Mouse (Mus musculus): ENCODE data around the gene Spred1.
A peak's percentile ranks its signal among the peaks of the same experiment; 100 is the strongest.
"Not testable (repeated sequence)": the region's sequence is repeated elsewhere in the genome, so short reads cannot be mapped to it uniquely, and the experiment has no call there.

Gene Spred1

DNA sequence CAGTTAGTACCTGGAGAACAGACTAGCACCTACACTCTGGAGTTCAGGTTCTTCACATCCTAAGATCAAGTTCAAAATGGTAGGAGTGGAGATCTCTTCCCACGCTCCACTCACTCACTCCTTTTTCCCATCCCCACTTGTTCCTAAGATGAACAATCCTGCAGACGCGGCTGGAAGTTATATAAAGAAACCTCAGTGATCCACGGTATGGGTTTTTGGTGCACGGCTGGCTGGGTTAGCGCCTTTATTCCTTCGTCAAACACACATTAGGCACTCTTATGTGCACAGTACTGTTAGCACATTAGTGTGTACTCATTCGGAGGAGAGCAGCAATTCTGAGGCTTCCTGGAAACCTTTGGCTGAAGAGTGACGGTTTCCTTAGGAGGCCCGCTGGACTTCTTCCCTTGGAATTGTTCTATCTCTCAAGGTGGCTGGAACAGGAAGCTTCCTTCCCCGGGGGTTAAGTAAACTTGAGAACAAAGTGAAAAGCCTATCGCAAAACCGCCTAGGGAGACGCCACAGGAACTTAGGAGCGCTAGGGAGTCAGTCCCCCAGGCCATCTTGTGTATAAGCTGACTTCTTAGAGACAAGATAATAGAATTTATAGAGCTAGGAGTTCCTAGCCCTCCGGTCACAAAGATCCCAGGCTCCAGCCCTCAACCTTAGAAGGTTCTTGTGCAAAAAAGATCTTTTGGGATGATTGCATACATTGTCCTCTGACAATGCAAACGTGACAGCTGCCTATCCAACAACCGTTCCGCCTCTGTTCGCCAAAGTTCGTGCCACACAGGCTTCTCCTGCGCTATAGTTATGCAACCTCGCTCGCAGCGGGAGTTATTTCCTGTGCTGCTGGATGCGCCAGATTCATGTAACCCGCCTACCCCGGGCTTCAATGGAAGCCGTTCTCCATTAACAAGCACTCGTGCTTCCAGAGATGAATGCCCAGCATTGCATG is 1.6 kb upstream of the Spred1 start:
- no peak for DNase-seq (ENCODE audit: low read depth, low spot score)

DNA sequence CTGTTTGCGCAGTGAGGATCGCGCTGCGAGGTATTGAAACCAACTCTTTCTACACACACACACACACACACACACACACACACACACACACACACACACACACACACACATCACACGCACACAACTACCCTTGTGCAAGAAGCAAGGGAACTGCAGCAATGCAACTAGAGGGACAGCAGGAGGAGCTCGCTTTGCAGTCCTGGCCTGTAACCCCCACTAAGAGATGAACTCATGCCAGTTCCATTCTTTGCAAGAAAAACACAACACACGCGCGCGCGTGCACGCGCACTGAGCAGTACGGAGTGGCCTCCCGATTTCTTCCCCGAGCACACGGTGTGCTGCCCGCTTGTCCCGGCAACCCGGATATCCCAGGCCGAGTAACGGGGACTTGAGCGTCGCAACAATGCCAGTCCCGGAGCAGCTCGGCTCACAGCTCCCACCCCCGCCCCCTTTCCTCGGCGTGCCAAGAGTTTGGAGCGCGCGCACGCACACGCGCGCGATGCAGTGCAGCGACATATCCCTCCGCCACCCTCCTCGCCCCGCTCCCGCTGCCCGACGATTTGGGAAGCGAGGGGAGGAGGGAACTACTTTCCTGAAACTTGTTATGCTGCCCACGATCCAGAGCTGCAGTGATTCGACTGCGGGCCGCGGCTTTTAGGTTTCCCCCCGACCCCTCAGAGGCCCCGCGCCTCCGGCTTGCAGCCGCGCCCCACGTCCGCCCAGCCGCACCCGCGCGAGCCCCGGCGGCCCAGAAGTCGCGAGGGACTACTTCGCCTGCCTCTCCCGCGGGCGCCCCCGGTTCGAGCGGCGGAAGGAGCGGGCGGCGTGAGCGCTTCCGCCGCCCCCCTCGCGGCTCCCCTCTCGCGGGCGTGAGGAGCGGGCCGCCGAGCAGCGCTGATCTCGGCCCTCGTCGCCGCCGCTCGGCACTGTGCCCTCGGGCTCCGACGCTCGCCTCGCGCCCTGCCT is 645 bp upstream of the Spred1 start:
- peak; percentile 91 for DNase-seq (ENCODE audit: low read depth, low spot score)

DNA sequence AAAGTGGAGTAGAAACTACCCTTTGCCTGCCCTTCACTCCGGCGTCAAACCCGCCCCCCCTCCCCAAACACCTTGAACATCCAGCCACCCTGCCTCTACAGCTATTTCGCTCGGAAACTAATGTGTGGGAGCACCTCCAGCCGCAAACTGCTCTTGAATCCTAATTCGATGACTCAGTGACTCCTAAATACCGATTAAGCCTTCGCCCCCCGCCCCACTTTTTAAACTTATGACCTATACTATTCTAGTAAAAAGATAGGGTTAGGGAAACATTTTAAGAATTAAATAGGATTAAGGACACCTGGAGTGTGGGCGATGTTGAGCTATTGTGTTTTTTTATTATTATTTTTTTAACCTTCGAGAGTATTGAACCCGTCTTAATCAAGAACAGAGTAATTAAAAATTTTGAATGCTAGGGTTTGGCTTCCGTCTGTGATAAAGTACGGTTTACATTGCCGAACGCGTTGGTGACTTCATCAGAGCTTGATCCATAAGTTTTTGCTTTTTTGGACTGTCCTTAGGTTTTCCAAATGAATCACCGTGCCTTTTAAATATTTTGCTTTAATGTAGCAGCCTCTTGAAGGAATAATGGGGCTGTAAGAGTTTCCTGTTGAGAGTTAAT is 921 bp downstream of the Spred1 start:
- DNase-seq (ENCODE audit: low read depth, low spot score) = no peak

- DNase-seq (ENCODE audit: low read depth, low spot score) = peak; percentile 81
These were observed 1.6 kb downstream of the Spred1 start for GRCm38 (mm10) chr2:117122701-117123337.

GRCm38 (mm10) chr2:117123701-117124100 is 2.5 kb downstream of the Spred1 start:
- DNase-seq (ENCODE audit: low read depth, low spot score) = no peak

GRCm38 (mm10) chr2:117124839-117125238 is 3.7 kb downstream of the Spred1 start:
- no peak for DNase-seq (ENCODE audit: low read depth, low spot score)

- DNase-seq (ENCODE audit: low read depth, low spot score) = no peak
These were observed 8.0 kb downstream of the Spred1 start for GRCm38 (mm10) chr2:117129156-117129555.

DNA sequence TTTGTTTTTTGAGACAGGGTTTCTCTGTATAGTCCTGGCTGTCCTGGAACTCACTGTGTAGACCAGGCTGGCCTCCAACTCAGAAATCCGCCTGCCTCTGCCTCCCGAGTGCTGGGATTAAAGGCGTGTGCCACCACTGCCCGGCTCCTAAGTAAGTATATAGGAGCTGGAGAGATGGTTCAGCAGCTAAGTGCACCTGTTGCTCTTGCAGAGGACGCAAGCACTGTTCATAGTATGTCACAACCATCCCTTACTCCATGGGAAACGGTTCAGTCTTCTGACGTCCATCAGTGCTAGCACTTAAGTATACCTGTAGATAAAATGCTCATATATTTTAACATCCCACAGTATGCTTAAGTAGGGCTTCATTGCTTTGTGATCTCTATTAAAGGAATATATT is 9.9 kb downstream of the Spred1 start:
- not testable (repeated sequence) for DNase-seq (ENCODE audit: low read depth, low spot score)

DNA sequence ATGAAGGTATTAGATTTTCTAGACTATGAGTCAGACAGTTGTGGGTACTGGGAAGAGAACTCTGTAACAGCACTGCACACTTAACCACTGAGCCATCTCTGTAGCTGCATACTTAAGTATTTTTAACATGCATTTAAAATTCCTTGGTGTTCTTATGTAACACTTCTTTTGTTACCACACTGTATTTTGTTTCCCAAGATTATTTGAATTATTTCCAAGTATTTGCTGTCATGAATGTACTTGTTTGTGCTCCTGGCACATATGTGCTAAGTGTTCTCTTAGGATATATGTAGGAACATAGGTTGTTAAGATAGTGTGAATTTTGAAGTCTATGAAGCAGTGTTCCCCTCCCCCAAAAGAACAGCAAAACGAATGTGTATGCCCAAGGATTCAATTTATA is 10.7 kb downstream of the Spred1 start:
- no peak for DNase-seq (ENCODE audit: low read depth, low spot score)

DNA sequence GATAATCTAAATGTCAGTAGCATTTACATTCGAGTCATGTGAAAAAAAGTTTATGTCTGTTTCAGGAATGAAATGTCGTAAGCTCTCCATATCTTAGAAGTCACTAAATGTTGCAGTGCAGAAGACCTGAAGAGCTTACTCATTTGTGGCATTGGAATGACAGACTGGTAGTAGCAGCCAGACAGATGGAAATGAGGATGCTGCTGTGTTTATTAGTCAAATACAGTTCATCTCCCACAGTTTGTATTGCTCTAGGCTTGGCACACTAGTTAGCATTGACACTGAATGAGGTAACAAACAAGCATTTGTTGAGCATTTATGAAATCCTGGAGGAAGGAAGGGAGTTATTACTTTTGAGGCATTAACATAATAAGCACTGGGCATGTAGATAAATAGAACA is 12.4 kb downstream of the Spred1 start:
- DNase-seq (ENCODE audit: low read depth, low spot score) = no peak

DNA sequence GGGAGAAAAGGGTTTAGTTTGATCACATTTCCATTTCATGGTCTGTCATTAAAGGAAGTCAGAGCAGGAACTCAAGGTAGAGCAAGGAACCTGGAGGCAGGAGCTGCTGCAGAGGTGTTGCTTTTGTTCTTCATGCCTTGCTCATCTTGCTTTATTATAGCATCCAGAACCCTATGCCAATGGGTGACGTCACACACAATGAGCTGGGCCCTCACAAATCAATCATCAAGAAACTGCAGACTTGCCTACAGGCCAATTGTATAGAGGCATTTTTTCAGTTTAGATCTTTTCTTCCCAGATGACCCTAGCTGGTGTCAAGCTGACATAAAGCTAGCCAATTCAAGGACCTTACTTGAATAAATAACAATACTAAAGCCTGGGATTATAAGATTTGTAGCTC is 16.6 kb downstream of the Spred1 start:
- no peak for DNase-seq (ENCODE audit: low read depth, low spot score)

DNA sequence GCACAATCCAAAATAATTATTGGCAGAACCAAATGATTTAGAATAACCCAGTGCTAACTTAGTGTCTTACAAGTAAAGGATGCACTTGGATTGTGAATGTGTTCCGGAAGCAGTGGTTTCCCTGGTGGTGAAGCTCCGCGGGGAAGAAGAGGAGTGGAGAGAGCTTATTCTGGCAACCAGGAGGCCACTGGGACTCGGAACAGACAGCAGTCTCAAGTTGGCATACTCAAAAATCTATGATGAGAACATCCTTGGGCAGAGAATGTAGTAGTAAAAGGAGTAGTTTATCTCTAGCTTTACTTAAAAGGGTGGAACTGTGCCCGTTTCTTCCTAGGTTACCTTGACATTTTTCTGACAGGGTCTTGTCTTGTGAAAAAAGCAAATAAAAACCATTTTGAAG is 17.8 kb downstream of the Spred1 start:
- no peak for DNase-seq (ENCODE audit: low read depth, low spot score)

GRCm38 (mm10) chr2:117139977-117140376 is 18.8 kb downstream of the Spred1 start:
- no peak for DNase-seq (ENCODE audit: low read depth, low spot score)

- no peak for DNase-seq (ENCODE audit: low read depth, low spot score)
These were observed 21.9 kb downstream of the Spred1 start for GRCm38 (mm10) chr2:117143106-117143505.

- DNase-seq (ENCODE audit: low read depth, low spot score) = no peak
These were observed 24.9 kb downstream of the Spred1 start for GRCm38 (mm10) chr2:117146026-117146425.

DNA sequence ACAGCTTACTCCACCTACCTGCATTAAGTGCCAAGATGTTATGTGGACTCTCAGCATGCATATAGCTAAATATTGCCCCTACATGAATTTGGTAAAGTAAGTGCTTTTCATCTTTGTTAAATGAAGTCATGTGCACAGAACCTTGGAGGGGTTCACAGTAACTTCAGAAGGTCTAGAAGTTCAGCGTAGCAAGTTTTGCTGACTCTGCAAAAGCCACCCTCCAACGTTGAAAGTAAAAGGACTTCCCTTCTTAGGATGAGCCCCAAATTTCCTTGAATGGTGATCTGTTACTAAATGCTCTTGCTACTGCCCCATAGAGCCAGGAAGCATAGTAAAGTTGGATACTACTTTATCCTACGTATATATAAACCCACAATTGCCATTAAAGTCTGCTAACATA is 25.4 kb downstream of the Spred1 start:
- DNase-seq (ENCODE audit: low read depth, low spot score) = no peak

GRCm38 (mm10) chr2:117152161-117152560 is 31.0 kb downstream of the Spred1 start:
- no peak for DNase-seq (ENCODE audit: low read depth, low spot score)

- DNase-seq (ENCODE audit: low read depth, low spot score) = no peak
These were observed 47.2 kb downstream of the Spred1 start for GRCm38 (mm10) chr2:117168379-117168778.

DNA sequence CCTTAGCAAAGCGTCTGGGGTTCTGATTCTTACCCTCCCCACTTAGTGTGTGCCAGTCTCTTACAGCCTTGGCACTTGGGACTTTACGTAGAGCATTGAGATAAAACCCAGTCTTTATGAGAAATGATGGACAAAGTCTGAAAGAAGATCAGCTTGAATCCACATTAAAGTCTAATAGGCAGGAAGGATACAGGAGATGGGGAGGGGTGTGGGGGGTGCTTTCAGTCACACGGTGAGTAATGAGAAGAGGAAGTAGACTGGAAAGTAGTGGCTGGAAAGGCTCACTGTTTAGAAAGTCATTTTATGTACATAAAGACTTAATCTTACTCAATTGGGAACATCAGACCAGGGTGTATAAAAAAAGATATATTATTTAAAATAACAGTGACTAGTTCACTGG is 47.9 kb downstream of the Spred1 start:
- no peak for DNase-seq (ENCODE audit: low read depth, low spot score)

GRCm38 (mm10) chr2:117172981-117173380 is 51.8 kb downstream of the Spred1 start:
- DNase-seq (ENCODE audit: low read depth, low spot score) = no peak

GRCm38 (mm10) chr2:117176066-117176465 is 54.9 kb downstream of the Spred1 start:
- no peak for DNase-seq (ENCODE audit: low read depth, low spot score)

Measured in CD4-positive, CD25-positive, alpha-beta regulatory T cell, adult 2 months (primary cell).